Mouse (Mus musculus): ENCODE results near the gene Nfkbie. TPM values are rescaled to one million over a fixed set of nuclear protein-coding genes. Genes with fewer than 3 reads are reported as not detected.

The Nfkbie gene
- polyA plus RNA-seq (2012): 33.6 and 42.7 TPM in 2 replicates

GRCm38 (mm10) chr17:45555452-45556106 is at the start of gene Nfkbie:
Gene Nfkbie, plus strand, starts transcription at chr17:45555703.

GRCm38 (mm10) chr17:45506700-45507189 is 48.8 kb upstream of the Nfkbie start, which contains the start of gene Aars2:
Gene Aars2, plus strand, starts transcription at chr17:45506841.

GRCm38 (mm10) chr17:45523263-45523662 is 32.2 kb upstream of the Nfkbie start, which contains the start of gene Tcte1:
Gene Tcte1, plus strand, starts transcription at chr17:45523434.

GRCm38 (mm10) chr17:45549617-45550181 is 5.8 kb upstream of the Nfkbie start, which contains the start of gene Tmem151b:
Gene Tmem151b, minus strand, starts transcription at chr17:45549677.

GRCm38 (mm10) chr17:45563655-45564530 is 8.4 kb downstream of the Nfkbie start, which contains the start of gene Slc35b2:
Gene Slc35b2, plus strand, starts transcription at chr17:45563874.

GRCm38 (mm10) chr17:45573087-45573779 is 17.7 kb downstream of the Nfkbie start, which contains the start of gene Hsp90ab1:
Gene Hsp90ab1, minus strand, starts transcription at chr17:45573271.

GRCm38 (mm10) chr17:45599446-45600242 is 44.1 kb downstream of the Nfkbie start, which contains the start of gene Slc29a1:
Gene Slc29a1, minus strand, starts transcription at chr17:45599606.

GRCm38 (mm10) chr17:45601877-45602304 is 46.4 kb downstream of the Nfkbie start, which contains the start of gene Mymx:
Gene Mymx, minus strand, starts transcription at chr17:45602102.

Other genes starting within 250 kb of the Nfkbie start
- 7.4 and 8.3 TPM in 2 replicates for gene Cdc5l, start 122.0 kb upstream of the Nfkbie start, polyA plus RNA-seq (2012)
- gene Spats1, start 80.3 kb upstream of the Nfkbie start, polyA plus RNA-seq (2012): 0.03 TPM in 1 of 2 replicates, not detected in the other
- gene Aars2, start 48.9 kb upstream of the Nfkbie start, polyA plus RNA-seq (2012): 39.1 and 48.9 TPM in 2 replicates
- 0.06 TPM in 1 of 2 replicates, not detected in the other for gene Tcte1, start 32.3 kb upstream of the Nfkbie start, polyA plus RNA-seq (2012)
- gene Tmem151b, start 6.0 kb upstream of the Nfkbie start, polyA plus RNA-seq (2012): 0.26 and 0.31 TPM in 2 replicates
- gene Slc35b2, start 8.2 kb downstream of the Nfkbie start, polyA plus RNA-seq (2012): 38.8 and 39.1 TPM in 2 replicates
- 757 and 930 TPM in 2 replicates for gene Hsp90ab1, start 17.6 kb downstream of the Nfkbie start, polyA plus RNA-seq (2012)
- 165 and 204 TPM in 2 replicates for gene Slc29a1, start 43.9 kb downstream of the Nfkbie start, polyA plus RNA-seq (2012)
- gene Mymx, start 46.4 kb downstream of the Nfkbie start, polyA plus RNA-seq (2012): not detected in 2 replicates
- gene Capn11, start 103.6 kb downstream of the Nfkbie start, polyA plus RNA-seq (2012): 0.12 and 0.22 TPM in 2 replicates
- 183 and 201 TPM in 2 replicates for gene Mrpl14, start 130.6 kb downstream of the Nfkbie start, polyA plus RNA-seq (2012)
- gene Tmem63b, start 131.2 kb downstream of the Nfkbie start, polyA plus RNA-seq (2012): 15.8 and 22.0 TPM in 2 replicates
- gene 1600014C23Rik, start 178.1 kb downstream of the Nfkbie start, polyA plus RNA-seq (2012): not detected in 2 replicates